Mouse (Mus musculus) forebrain, embryonic 13.5 days (tissue): ENCODE measurements around the gene Rab40c. TPM values are rescaled to one million over a fixed set of nuclear protein-coding genes. Genes with fewer than 3 reads are reported as not detected.

Experiments
- ATAC-seq: fragments of 200-750 bp; cut with Nextera tagmentation; 2 replicates; pipeline ENCODE4 v1.8.0; 2017
- H3K27ac ChIP-seq: fragments of 300-500 bp; sonication (generic); 2 replicates; pipeline ENCODE4 v1.5.1; 2015; ENCODE audit warnings: inconsistent platforms, mild to moderate bottlenecking, moderate library complexity
- H3K27me3 ChIP-seq: fragments of 300-500 bp; sonication (generic); 2 replicates; pipeline ENCODE4 v1.6.1; 2015; ENCODE audit warnings: mild to moderate bottlenecking, inconsistent platforms
- H3K36me3 ChIP-seq: fragments of 300-500 bp; sonication (generic); 2 replicates; pipeline ENCODE4 v1.6.1; 2015; ENCODE audit warnings: mild to moderate bottlenecking, inconsistent platforms; ENCODE audit not compliant: poor library complexity, severe bottlenecking
- H3K4me1 ChIP-seq: fragments of 300-500 bp; sonication (generic); 2 replicates; pipeline ENCODE4 v1.6.1; 2015; ENCODE audit warnings: inconsistent platforms
- H3K4me2 ChIP-seq: fragments of 300-500 bp; sonication (generic); 2 replicates; pipeline ENCODE4 v1.6.1; 2015; ENCODE audit warnings: inconsistent platforms, mild to moderate bottlenecking, moderate library complexity
- H3K4me3 ChIP-seq: fragments of 300-500 bp; sonication (generic); 2 replicates; pipeline ENCODE4 v1.5.1; 2015; ENCODE audit warnings: mild to moderate bottlenecking, inconsistent platforms
- H3K9ac ChIP-seq: fragments of 300-500 bp; sonication (generic); 2 replicates; pipeline ENCODE4 v1.6.1; 2015; ENCODE audit warnings: mild to moderate bottlenecking, inconsistent platforms
- H3K9me3 ChIP-seq: fragments of 300-500 bp; sonication (generic); replicated peaks from 2 replicates; pipeline ENCODE4 v1.6.1; 2016; ENCODE audit warnings: inconsistent platforms
- WGBS: fragments of 180-500 bp; shearing (Covaris S2); methylation state at CpG from one replicate; pipeline ENCODE4 v1.1.7; 2015; 5-methylcytosine and 5-hydroxymethylcytosine counted together
- polyA plus RNA-seq: library from polyadenylated mRNA; unstranded; fragments of >200 nt; fragmentation: Nextera tagmentation; extraction: Ambion mirVana; gene quantifications from 2 replicates; pipeline ENCODE4 v1.2.1, GENCODE M21; 2015

Rab40c gene
- polyA plus RNA-seq, 1 experiment from 2014 or later: 39.5 TPM

DNA sequence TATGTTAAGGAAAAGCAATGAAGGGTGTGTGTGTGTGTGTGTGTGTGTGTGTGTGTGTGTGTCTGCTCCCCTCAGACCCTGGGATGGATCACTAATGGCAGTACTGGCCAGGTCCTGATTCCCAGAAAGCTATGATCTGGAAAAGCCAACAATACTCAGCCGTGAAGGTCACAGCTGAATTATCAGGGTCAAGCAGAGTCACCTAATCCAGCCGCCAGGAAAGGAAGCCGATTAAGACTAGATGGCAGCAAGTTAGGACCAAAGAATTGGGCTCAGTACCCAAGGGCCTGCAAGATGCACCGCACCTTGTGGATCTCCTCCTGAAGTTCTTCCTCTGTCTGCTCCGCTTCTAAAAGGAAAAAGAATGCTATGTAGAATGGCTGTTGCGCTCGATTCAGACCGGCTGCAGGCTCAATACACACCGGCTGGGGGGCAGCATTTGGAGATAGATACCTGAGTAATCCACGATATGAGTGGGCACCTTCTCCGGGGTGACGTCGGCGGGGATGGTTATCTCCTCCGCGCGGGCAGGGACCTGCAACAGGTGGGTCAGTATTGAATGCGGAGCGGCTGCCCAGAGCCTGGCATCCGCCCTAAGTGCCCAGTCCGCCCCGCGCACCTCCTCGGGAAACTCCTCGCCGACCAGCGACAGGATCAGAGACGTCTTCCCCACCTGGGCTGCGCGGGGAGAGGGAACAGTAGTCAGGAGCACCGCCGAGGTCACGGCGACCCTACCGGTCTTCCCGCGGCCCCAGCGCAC is 75.7 kb downstream of the Rab40c start:
- Histone ChIP-seq H3K4me3 (peak overlapping the region; percentile 73), H3K27me3 (no peaks in the 10 kb centered on the region), H3K9ac (peak overlapping the region; percentile 74), H3K27ac (peak overlapping the region; percentile 66), H3K4me1 (peaks cover 17% of the 10 kb centered on the region), H3K9me3 (no peaks in the 10 kb centered on the region), H3K4me2 (peak overlapping the region; percentile 96), H3K36me3 (peaks cover 66% of the 10 kb centered on the region)
- WGBS: 4% methylated on average over 35 of the region's 38 CpGs
- ATAC-seq: no peak; the same call in none of the 2 replicates

DNA sequence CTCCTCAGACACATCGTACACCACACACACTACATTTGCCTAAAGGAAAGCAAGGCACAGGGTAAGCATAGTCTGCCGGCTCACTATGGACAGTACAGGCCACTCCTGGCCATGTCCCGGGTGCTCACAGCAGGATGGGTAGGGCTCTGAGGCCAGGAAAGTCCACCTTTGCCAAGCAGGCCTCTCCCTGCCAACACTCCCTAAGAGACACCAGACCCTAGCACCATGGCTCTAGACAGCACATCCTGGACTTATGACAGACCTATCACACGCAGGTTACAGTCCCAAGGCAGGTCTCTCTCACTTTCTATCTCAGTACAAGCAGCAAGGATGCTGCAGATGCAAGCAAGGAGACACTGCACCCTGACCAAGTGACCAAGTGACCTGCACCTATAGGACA is 76.4 kb downstream of the Rab40c start:
- no peak for ATAC-seq
- no peaks in the 10 kb centered on the region for H3K9me3 ChIP-seq
- H3K4me1 ChIP-seq: peaks cover 18% of the 10 kb centered on the region
- H3K4me2 ChIP-seq: peak overlapping the region; percentile 96
- H3K36me3 ChIP-seq: peaks cover 63% of the 10 kb centered on the region
- no peak overlapping the region for H3K27ac ChIP-seq
- 95% methylated on average over 4 of the region's 4 CpGs for WGBS
- H3K9ac ChIP-seq: peak overlapping the region; percentile 74
- H3K27me3 ChIP-seq: no peaks in the 10 kb centered on the region
- peak overlapping the region; percentile 73 for H3K4me3 ChIP-seq

DNA sequence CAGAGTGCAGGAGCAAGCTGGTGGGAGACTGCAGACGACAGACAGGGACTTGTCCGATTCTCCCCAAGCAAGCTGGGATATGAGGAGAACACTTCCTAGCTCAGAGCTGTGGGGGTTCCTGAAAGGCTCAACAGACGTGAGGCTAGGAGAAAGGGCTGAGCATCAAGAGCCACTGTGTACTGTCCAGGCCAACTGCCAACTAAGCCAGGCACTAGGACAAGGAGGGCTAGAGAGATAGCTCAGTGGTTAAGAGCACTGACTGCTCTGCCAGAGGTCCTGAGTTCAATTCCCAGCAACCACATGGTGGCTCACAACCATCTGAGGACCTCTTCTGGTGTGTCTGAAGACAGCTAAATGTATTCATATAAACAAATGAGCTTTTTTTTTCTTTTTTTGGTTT is 77.0 kb downstream of the Rab40c start:
- peaks cover 25% of the 10 kb centered on the region for H3K4me1 ChIP-seq
- H3K4me3 ChIP-seq: no peak overlapping the region
- no peak overlapping the region for H3K27ac ChIP-seq
- H3K9ac ChIP-seq: 0 out of 2 replicates have a peak overlapping the region, but pooled peaks have one; percentile 8
- no peak for ATAC-seq
- no peak overlapping the region for H3K4me2 ChIP-seq
- no peaks in the 10 kb centered on the region for H3K27me3 ChIP-seq
- H3K9me3 ChIP-seq: no peaks in the 10 kb centered on the region
- 82% methylated on average over 3 of the region's 3 CpGs for WGBS
- H3K36me3 ChIP-seq: peaks cover 63% of the 10 kb centered on the region

DNA sequence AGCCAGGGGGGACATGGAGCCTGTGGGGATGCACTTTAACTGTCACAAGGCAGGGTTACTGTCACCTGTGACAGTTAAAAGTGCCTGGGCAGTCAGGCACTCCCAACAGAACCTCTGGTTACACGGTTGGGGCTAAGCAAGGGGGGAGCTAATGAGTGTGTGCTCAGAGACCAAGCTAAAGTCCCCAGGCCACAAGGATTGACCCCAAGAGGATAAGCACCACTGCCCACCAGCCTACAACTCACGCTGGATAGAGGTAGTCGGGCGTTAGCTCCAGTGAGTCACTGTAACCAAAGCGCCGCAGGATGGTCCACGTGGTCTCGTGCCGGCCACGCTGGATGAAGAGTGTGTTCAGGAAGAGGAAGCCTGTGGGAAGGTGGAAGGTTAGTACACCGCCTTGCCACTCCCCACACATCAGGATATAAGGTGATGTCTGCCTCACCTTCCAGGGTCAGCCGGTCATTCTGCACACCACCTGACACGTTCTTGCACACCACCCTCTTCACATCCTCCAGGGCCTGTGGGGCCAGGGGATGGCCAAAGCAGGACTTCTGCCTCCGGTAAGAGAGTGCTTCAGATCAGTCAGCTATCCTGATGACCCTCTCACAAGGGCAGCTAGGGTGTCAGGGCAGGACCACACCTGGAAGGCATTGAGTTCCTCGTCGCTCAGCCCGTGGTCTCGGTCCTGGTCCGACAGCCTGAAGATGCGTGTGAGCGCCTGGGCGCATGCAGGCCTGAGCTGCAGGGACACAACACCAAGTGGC is 78.2 kb downstream of the Rab40c start, which contains the start of gene Gm20683:
Gene Gm20683, minus strand, starts transcription at position 647 of the 764 bp plus-strand sequence.
- Histone ChIP-seq H3K4me2 (no peak within 1 kb of the TSS), H3K27ac (no peak within 1 kb of the TSS), H3K9me3 (no peaks in the 10 kb centered on the region), H3K9ac (0 out of 2 replicates have a peak within 1 kb of the TSS, but pooled peaks have one; percentile 8), H3K27me3 (no peaks in the 10 kb centered on the region), H3K4me3 (no peak within 1 kb of the TSS), H3K4me1 (peaks cover 37% of the 10 kb centered on the region), H3K36me3 (peaks cover 59% of the 10 kb centered on the region)
- 96% methylated on average over 22 of the region's 22 CpGs for WGBS
- no peak for ATAC-seq

DNA sequence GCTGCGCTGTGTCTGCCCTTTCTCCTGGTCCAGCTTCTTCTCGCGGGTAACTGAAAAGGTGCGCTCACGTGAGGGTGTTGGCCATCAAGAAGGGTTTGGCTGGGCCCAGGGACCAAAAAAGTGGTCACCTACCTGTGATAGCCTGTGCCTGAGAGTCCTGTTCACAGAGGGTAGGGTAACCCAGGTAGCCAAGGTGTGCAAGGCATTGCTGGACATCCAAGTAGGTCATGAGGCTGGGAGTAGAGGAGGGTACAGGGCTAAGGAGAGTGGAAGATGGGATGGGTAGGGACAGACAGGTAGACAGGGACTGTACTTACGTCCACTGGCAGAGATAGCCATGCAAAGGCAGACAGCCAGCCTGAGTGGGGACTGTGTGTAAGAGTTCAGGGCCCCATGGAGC is 79.0 kb downstream of the Rab40c start:
- Histone ChIP-seq H3K9ac (no peak overlapping the region), H3K4me1 (peaks cover 44% of the 10 kb centered on the region), H3K36me3 (peaks cover 56% of the 10 kb centered on the region), H3K27me3 (no peaks in the 10 kb centered on the region), H3K27ac (no peak overlapping the region), H3K4me3 (no peak overlapping the region), H3K9me3 (no peaks in the 10 kb centered on the region), H3K4me2 (no peak overlapping the region)
- no peak for ATAC-seq
- WGBS: 93% methylated on average over 6 of the region's 6 CpGs

DNA sequence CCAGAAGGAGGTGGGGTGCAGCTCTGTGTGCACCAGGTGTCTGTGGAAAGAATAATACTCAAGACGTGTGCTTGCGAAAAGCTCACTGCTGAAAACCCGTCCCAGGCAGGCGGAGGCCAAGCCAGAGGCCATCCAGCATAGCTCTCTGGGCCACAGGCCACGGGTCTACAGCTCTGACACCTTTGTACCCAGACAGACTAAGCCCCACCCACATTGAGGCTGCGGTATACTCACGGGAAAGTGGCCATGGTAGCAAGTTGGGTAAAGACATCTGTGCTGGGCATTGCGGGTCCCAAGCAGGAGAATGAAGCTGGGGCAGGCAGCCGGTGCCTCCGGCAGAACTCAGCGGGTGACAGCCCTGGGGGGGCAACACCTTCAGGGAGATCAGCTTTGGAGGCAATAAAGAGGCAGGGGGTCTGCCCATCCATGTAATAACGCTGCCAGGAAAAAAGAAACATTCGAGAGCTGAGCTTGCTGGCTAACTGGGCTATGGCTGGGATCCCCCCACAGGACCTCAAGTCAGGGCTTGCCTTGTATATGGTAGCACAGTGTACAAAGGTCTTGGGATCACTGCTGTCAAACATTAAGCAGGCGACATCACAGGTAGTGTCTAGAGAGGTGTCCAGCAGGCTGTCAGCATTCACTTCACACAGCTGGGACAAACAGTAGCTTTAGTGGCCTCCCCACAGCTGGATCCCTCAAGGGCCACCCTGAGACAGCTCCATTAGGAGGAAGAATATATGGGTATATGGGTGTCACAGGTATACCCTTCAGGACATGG is 79.9 kb downstream of the Rab40c start:
- H3K27ac ChIP-seq: no peak overlapping the region
- H3K4me1 ChIP-seq: peaks cover 49% of the 10 kb centered on the region
- H3K36me3 ChIP-seq: peaks cover 57% of the 10 kb centered on the region
- no peak for ATAC-seq
- 87% methylated on average over 14 of the region's 14 CpGs for WGBS
- no peaks in the 10 kb centered on the region for H3K9me3 ChIP-seq
- no peak overlapping the region for H3K4me3 ChIP-seq
- H3K4me2 ChIP-seq: no peak overlapping the region
- H3K27me3 ChIP-seq: no peaks in the 10 kb centered on the region
- H3K9ac ChIP-seq: no peak overlapping the region

DNA sequence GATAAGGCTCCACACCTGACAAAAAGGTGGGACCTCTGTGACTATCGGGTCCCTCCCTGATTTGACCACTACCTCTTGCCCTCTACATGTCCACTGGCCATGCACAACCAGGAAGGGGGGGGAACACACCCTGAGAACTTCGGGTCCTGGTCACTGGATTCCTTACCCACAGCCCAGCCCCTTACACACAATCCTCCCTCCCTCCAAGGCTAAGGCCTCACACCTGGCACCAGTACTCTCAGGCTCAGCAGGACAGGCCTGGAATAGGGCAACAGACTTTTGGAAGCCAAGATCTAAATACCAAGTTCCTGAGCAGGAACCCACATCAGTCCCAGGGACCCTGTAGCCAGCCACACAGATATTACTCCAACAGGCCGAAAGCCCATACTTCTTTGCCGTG is 80.6 kb downstream of the Rab40c start:
- Histone ChIP-seq H3K4me2 (no peak overlapping the region), H3K27me3 (no peaks in the 10 kb centered on the region), H3K4me3 (no peak overlapping the region), H3K9me3 (no peaks in the 10 kb centered on the region), H3K27ac (no peak overlapping the region), H3K36me3 (peaks cover 57% of the 10 kb centered on the region), H3K4me1 (peaks cover 54% of the 10 kb centered on the region), H3K9ac (no peak overlapping the region)
- WGBS: 87% methylated on average over 4 of the region's 4 CpGs
- ATAC-seq: no peak

DNA sequence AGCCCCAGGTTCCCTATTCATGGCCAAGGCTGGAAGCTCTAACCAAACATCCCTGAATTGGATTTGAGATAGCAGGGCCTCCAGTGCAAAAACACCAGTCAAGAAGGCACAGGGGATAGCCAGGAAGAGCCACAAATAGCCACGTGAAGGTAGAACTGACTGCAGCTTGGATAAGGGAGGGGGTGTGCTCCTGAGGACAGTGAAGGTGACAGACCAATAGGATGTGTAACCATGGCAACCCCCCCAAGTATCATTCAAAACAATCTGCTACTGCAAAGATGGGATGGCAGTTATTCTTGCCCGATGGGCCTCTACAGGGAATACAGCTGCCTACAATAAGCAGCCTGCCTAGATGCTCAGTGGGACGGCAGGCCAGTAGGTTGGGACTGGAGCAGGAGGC is 82.0 kb downstream of the Rab40c start:
- no peaks in the 10 kb centered on the region for H3K27me3 ChIP-seq
- H3K4me1 ChIP-seq: peaks cover 50% of the 10 kb centered on the region
- peak overlapping the region; percentile 44; the same call in 1 of the 2 replicates for H3K4me3 ChIP-seq
- H3K27ac ChIP-seq: peak overlapping the region; percentile 82
- 27% methylated on average over 3 of the region's 3 CpGs for WGBS
- no peak for ATAC-seq
- peaks cover 57% of the 10 kb centered on the region for H3K36me3 ChIP-seq
- H3K9ac ChIP-seq: peak overlapping the region; percentile 75
- no peaks in the 10 kb centered on the region for H3K9me3 ChIP-seq
- peak overlapping the region; percentile 79 for H3K4me2 ChIP-seq

DNA sequence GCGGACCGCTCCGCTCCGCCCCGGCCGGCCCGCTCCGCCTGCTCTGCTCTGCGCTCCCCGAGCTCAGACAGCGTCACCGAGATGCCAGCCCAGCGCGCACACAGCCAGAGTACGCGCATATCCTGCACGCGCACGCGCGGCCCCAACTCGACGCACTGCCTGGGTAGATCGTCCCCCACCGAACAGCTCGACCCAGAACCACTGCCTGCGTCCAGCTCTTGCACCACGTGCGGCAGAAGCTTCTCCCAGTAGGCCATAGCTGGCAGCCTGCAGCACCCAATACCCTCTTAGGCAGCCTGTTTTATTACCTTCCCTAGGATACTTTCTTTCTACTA is 82.5 kb downstream of the Rab40c start, which contains the start of gene Rhbdl1:
Gene Rhbdl1, minus strand, starts transcription at position 220 of the 335 bp plus-strand sequence.
- Histone ChIP-seq H3K27ac (peak within 1 kb of the TSS; percentile 82), H3K9ac (peak within 1 kb of the TSS; percentile 75), H3K4me2 (peak within 1 kb of the TSS; percentile 79), H3K4me3 (peak within 1 kb of the TSS; percentile 44), H3K9me3 (no peaks in the 10 kb centered on the region), H3K4me1 (peaks cover 51% of the 10 kb centered on the region), H3K27me3 (no peaks in the 10 kb centered on the region), H3K36me3 (peaks cover 52% of the 10 kb centered on the region)
- peak; percentile 29 for ATAC-seq
- under 1% methylated on average over 29 of the region's 29 CpGs for WGBS

DNA sequence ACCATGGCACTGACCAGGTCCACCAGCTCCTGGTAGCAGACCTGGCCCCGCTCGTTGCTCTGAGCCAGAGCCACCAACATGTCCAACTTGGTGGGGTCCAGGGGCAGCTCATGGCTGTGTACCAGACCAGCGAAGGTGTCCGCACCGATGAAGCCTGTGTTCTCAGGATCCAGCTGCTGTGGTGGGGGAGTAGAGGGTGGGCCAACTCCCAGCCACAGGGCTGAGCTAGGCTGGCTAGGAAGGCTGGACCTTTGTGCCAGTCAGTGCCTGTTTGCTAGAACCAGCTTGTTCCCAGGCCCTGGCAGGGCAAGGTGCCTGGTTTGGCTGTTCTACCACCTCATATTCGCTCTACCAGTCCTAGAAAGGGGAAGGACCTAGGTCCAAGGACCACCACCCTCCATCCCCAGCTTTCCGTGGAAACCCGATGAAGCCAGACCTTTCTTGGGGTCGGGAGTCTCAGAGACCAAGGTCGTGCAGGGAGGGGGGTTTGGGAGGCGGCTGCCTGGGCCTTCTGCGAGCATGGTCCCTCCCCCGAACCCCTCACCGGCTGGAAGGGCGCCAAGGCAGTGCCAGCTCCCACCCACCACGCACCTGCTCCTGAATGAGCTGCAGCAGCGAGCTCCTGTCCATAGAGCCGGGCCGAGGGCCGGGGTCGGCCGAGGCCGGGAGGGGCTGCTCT is 83.0 kb downstream of the Rab40c start:
- 20% methylated on average over 23 of the region's 23 CpGs for WGBS
- Histone ChIP-seq H3K27ac (peak overlapping the region; percentile 82), H3K9ac (peak overlapping the region; percentile 75), H3K4me2 (peak overlapping the region; percentile 79), H3K4me3 (peak overlapping the region; percentile 44), H3K36me3 (peaks cover 50% of the 10 kb centered on the region), H3K27me3 (no peaks in the 10 kb centered on the region), H3K9me3 (no peaks in the 10 kb centered on the region), H3K4me1 (peaks cover 56% of the 10 kb centered on the region)
- ATAC-seq: no peak

DNA sequence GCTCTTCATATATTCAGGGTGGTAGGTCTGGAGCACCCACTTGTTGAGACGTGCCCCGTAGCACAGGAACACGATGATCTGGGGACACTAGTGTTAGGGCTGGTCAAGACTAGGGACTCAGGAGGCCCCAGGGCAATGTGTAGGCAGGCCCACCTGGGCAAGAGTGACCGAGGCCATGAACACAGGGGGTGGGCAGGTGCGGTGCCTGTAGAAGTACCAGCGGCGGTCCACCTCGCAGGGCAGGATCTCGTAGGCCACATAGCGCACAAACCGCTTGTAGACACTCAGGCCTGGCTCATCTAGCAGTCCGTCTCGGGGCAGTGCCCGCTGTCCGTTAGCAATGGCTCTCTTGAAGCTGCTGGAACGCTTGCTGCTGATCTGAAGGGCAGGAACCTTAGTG is 83.7 kb downstream of the Rab40c start:
- WGBS: 94% methylated on average over 16 of the region's 16 CpGs
- Histone ChIP-seq H3K9me3 (no peaks in the 10 kb centered on the region), H3K36me3 (peaks cover 50% of the 10 kb centered on the region), H3K9ac (peak overlapping the region; percentile 75), H3K27me3 (no peaks in the 10 kb centered on the region), H3K4me2 (peak overlapping the region; percentile 79), H3K4me3 (no peak overlapping the region), H3K4me1 (peaks cover 63% of the 10 kb centered on the region), H3K27ac (peak overlapping the region; percentile 82; the same call in 1 of the 2 replicates)
- no peak for ATAC-seq
